Mouse (Mus musculus) left cerebral cortex, adult 8-10 months (tissue): ENCODE measurements around the gene Top3b. TPM values are rescaled to one million over a fixed set of nuclear protein-coding genes. Genes with fewer than 3 reads are reported as not detected.
"Not testable (repeated sequence)": the region's sequence is repeated elsewhere in the genome, so short reads cannot be mapped to it uniquely, and the experiment has no call there.

Experiments
- DNase-seq, 2 experiments: peaks; one replicate each; pipeline ENCODE4 v3.0.0; 2022; ENCODE audit warnings: low spot score in 2 of 2
- total RNA-seq, 4 experiments: library from RNA; stranded (reverse); gene quantifications; 2 replicates each; pipeline ENCODE4 v1.2.4; 2022

The Top3b gene
- total RNA-seq = 10 to 100 TPM; 53.5 to 69.9 (median 67.2) TPM

- DNase-seq = peak; percentile 80 to 88
These were observed at the start of gene Top3b, which contains the start of gene Vpreb1 for GRCm38 (mm10) chr16:16870617-16871331. Gene Top3b, plus strand, starts transcription at chr16:16870736. Gene Vpreb1, minus strand, starts transcription at chr16:16870843.

GRCm38 (mm10) chr16:16825476-16825875 is 45.1 kb upstream of the Top3b start:
- DNase-seq = no peak

GRCm38 (mm10) chr16:16826223-16826622 is 44.3 kb upstream of the Top3b start:
- no peak for DNase-seq

- peak; percentile 12 to 53 for DNase-seq
These were observed 41.5 kb upstream of the Top3b start, which contains the start of gene Spag6l for GRCm38 (mm10) chr16:16828757-16829615. Gene Spag6l, minus strand, starts transcription at chr16:16829456.

DNA sequence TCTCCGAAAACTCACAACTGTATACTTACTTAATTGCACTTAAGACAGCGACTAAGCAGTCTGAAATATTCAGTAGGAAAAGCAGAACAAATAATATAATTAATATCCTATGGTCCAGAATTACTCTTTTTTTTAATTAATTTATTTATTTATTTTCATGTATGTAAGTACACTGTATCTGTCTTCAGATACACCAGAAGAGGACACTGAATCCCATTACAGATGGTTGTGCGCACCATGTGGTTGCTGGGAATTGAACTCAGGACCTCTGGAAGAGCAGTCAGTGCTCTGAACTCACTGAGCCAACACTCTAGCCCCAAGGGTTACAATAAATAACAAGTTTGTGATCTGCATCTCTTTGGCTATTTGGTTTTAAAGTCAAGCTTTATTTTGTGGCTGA is 40.9 kb upstream of the Top3b start:
- DNase-seq = no peak

DNA sequence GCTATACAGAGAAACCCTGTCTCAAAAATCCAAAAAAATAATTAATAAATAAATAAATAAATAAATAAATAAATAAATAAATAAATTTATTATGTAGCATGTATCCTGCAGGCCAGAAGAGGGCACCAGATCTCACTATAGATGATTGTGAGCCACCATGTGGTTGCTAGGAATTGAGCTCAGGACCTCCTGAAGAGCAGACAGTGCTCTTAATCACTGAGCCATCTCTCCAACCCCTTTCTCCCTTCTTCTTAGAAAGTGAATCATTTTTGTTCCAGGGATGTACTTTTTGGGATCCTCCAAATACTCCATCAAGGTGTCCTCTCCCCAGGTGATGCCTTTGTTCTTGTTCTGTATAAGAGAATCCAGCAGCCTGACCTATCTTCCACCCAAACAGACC is 21.3 kb upstream of the Top3b start:
- no peak for DNase-seq

DNA sequence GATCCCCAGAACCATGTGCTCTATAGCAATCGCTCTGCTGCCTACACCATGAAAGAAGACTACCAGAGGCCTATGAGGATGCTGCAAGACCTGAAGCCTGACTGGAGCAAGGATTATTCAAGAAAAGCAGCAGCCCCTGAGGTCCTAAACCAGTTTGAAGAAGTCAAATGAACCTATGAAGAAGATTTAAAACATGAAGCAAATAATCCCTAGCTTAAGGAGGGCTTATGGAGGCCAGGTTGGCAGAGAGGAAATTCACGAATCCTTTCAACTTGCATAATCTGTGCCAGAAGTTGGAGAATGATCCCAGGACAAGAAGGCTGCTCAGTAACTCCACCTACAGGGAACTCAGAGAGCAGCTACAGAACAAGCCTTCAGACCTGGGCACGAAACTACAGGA is 18.1 kb upstream of the Top3b start:
- DNase-seq = no peak

DNA sequence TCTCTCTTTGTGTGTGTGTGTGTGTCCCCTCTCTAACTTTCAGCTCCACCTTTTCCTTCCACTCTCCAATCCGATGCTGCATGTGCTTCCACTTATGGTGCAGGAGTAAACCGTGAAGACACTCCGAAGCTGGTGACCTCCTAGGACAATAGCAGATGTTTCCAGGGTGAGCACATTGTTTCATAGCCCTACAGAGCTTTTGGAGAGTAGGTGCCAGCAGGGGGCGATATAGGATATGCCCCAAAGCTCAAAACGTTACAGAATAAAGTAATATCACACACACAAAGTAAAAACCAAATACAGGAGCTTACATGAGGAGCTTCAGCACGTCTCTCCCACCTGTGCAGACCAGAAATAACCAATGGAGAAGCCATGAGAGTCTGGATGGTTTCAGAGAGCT is 15.7 kb upstream of the Top3b start:
- no peak for DNase-seq

GRCm38 (mm10) chr16:16855541-16855940 is 15.0 kb upstream of the Top3b start:
- no peak for DNase-seq

GRCm38 (mm10) chr16:16856054-16856453 is 14.5 kb upstream of the Top3b start:
- DNase-seq = not testable (repeated sequence)

- DNase-seq = no peak
These were observed 13.6 kb upstream of the Top3b start for GRCm38 (mm10) chr16:16856731-16857476.

- no peak for DNase-seq
These were observed 8.2 kb upstream of the Top3b start for GRCm38 (mm10) chr16:16862288-16862687.

DNA sequence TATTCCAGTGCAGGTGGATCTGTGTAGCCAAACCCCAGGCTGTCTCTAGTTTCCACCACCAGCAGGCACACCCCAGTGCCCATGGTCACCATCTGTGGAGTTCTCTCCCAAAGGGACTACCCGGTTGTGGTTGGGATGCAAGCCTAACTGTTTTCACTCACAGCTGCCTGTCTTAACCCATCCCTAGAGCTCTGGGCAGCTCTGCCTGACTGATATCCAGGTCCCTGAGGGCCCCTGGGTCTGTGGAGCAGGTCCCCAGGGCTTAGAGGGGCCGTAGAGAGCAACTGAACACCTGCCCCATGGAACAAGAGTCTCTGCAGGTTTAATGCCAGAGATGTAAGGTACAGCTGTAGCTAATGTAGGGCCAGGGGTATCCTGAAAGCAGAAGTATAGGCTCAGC is 6.6 kb upstream of the Top3b start, which contains the start of gene Igll1:
Gene Igll1 (minus strand): TSS at position 8 of the 400 bp plus-strand sequence.
- DNase-seq = no peak

DNA sequence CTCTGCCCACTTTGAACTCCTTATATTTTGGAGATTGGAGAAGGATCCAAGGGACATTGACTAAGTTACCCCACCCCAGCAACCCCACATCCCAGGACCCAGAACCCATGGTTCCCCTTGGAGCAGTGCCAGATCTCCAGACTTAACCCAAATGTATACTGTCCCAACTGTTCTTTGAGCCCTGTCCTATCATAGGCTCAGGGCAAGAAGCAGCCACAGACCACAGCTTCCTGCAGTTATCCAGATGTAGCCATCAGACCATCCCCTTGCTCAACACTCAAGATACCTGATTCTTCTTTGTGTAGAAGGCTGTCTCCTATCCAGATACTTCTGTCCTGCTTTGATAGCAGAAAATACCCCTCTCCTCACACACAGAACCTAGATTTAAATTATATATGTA is 5.3 kb upstream of the Top3b start:
- peak in 1 of 2 experiments; percentile 2 for DNase-seq

GRCm38 (mm10) chr16:16865696-16866561 is 4.6 kb upstream of the Top3b start:
- peak in 1 of 2 experiments; percentile 4 for DNase-seq

DNA sequence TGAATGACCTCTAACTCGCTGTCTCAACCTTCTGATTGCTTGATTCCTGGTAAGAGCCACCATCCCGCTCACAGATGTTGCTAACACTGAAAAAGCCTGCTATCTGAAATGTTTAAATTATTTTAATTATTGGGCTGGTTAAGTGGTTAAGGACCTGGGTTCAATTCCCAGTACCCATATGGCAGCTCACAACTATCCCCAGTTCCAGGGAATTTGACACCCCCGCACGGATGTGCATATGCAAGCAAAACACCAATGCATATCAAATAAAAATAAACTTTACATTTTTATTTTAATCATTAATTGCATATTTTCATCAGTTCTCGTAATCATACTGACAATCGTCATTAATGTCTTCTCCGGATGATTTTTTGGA is 307 bp upstream of the Top3b start:
- DNase-seq = no peak

- no peak for DNase-seq
These were observed 8.5 kb downstream of the Top3b start for GRCm38 (mm10) chr16:16879025-16879424.

DNA sequence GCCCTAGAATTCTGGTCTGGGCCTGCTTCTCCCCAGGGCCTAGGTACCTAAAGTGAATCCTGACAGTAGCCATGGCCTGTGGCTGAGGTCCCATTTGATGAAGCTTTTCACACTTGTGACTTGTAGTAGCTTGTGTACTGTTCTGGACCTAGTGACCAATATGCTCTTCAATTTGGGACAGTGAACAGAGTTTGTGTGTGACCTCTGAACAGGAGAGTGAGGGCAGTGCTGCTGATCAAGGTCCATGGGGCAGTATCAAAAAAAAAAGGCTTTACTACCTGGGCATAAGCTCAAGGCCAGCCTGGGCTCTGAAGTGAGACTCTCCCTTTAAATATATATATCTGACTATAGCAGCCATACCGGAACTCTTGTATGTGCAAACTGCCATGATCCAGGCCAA is 17.8 kb downstream of the Top3b start:
- DNase-seq = no peak

GRCm38 (mm10) chr16:16892366-16892765 is 21.8 kb downstream of the Top3b start:
- no peak for DNase-seq

DNA sequence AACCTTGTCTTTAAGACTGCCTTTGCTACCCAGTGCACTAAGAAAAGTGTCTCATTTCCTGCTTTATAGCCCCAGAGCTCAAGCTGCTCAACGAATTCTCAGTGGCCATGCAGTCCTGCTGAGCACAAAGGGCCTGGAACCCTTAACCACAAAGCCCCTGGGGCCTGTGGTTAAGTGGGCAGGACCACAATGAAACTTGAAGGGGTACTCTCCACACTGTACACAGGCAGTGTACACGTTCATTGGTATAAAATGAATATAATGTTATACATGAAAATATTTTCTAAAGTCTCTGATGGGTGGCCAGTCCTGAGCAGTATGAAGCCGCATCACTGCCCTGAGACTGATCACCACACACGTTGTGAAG is 25.5 kb downstream of the Top3b start:
- no peak for DNase-seq
